Mouse (Mus musculus): Measurements from ENCODE around the gene Gm3336.

DNA sequence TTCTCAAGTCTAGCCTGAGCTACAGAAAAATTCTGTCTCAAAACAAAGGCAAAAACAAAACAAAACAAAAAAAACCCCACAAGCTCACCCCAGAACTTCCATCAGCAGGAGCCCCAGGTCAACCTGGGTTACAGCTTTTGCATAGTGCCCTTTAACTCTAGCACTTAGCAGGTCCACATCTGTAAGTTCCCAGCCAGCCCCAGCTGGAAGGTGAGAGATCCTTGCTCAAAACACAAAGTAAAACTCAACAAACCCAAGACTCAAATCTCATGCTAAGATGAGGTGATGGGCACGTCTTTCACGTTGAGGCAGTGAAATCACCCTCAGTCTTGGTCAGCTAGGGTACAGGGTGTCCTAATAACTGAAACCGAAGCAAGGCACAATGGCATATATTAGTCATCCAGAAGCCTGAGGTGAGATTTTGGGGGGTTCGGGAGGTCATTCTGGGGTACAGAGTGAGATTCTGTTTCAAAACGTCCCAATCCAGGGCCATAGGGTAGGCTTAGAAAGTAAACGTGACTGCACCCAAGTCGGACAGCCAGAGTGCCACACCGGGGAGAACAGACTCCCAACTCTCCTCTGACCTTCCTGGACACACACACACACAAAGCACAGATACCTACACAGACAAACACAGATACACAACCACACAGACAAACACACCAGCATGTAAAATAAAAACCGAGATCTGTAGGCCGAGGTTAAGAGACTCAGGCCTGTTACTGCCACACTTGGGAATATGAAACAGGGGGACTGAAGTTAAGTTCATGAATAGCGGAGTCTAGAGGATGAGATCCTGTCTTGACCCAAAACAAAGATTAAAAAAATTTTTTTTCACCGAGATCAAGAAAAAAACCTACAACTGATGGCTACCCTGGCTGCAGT is 20.7 kb upstream of the Gm3336 start:
- TF ChIP-seq POLR2A (IDR thresholded peaks at IDR 0.05; ENCODE audit: borderline replicate concordance, low read depth, low read length): no peak
- no peak for TF ChIP-seq CTCF (IDR thresholded peaks at IDR 0.05; ENCODE audit: low read depth, low read length)
